Mouse (Mus musculus) ES-E14 (cell line): ENCODE measurements around the gene Igfbp6. TPM values are rescaled to one million over a fixed set of nuclear protein-coding genes. Genes with fewer than 3 reads are reported as not detected.

Experiments
- DNase-seq: peaks from one replicate; pipeline ENCODE4 v3.0.0-alpha.2; 2013; ENCODE audit warnings: low read depth, low spot score
- H3K27ac ChIP-seq: 2 replicates; pipeline ENCODE4 v1.5.1; 2012; ENCODE audit warnings: low read depth, mild to moderate bottlenecking, low read length, moderate library complexity, mixed read lengths; ENCODE audit not compliant: poor library complexity, insufficient read depth, severe bottlenecking
- H3K36me3 ChIP-seq: 2 replicates; pipeline ENCODE4 v1.6.1; 2012; ENCODE audit warnings: mild to moderate bottlenecking, low read length, moderate library complexity, mixed read lengths; ENCODE audit not compliant: control insufficient read depth, poor library complexity, insufficient read depth, severe bottlenecking
- H3K4me1 ChIP-seq, 2 experiments: fragments of 150-350 bp in 1 of 2; sonication (generic) in 1 of 2; 2 replicates each; pipeline ENCODE4 v1.6.1; 2012; ENCODE audit warnings: low read length in 2 of 2, mild to moderate bottlenecking in 1 of 2, mixed read lengths in 1 of 2; ENCODE audit not compliant: control insufficient read depth in 2 of 2, insufficient read depth in 2 of 2, poor library complexity in 1 of 2
- H3K4me3 ChIP-seq, 2 experiments: fragments of 150-350 bp in 1 of 2; sonication (generic) in 1 of 2; 2 replicates each; pipeline ENCODE4 v1.5.1; 2012; ENCODE audit warnings: low read length in 2 of 2, low read depth in 1 of 2, mild to moderate bottlenecking in 1 of 2, mixed read lengths in 1 of 2; ENCODE audit not compliant: insufficient read depth in 1 of 2, poor library complexity in 1 of 2, severe bottlenecking in 1 of 2
- H3K9ac ChIP-seq: 2 replicates; pipeline ENCODE4 v1.6.1; 2012; ENCODE audit warnings: low read depth, mild to moderate bottlenecking, low read length, mixed read lengths; ENCODE audit not compliant: poor library complexity, insufficient read depth, severe bottlenecking
- H3K9me3 ChIP-seq: fragments of 150-350 bp; sonication (generic); 2 replicates; pipeline ENCODE4 v1.6.1; 2012; ENCODE audit warnings: low read depth, mild to moderate bottlenecking, low read length; ENCODE audit not compliant: control insufficient read depth, insufficient read depth
- CHD2 ChIP-seq: IDR thresholded peaks from 2 replicates; pipeline ENCODE4 v1.6.1; 2014; ENCODE audit warnings: mild to moderate bottlenecking, low read depth, low read length, inconsistent platforms
- HCFC1 ChIP-seq: IDR thresholded peaks from 2 replicates; pipeline ENCODE4 v1.6.1; 2012; ENCODE audit warnings: low read length, inconsistent platforms, borderline replicate concordance; ENCODE audit not compliant: insufficient read depth
- MAFK ChIP-seq: IDR thresholded peaks from 2 replicates; pipeline ENCODE4 v1.6.1; 2014; ENCODE audit warnings: mild to moderate bottlenecking, low read depth, low read length, inconsistent platforms; ENCODE audit not compliant: insufficient read depth
- ZC3H11A ChIP-seq: IDR thresholded peaks from 2 replicates; pipeline ENCODE4 v1.6.1; 2012; ENCODE audit warnings: low read depth, mild to moderate bottlenecking, inconsistent platforms, low read length, borderline replicate concordance
- ZNF384 ChIP-seq: IDR thresholded peaks from 2 replicates; pipeline ENCODE4 v1.6.1; 2012; ENCODE audit warnings: low read depth, low read length, inconsistent platforms
- in situ Hi-C, 2 experiments: fragments of 600-800 bp; cut with MboI; formaldehyde crosslinking; loops; one replicate each; pipeline ENCODE4 v1.15.1; 2025; ENCODE audit warnings: low sequenced_read_pairs in 2 of 2, inconsistent platforms in 1 of 2; ENCODE audit not compliant: unreplicated experiment in 2 of 2
- total RNA-seq: library from RNA; depleted of rRNA; stranded (reverse); fragments of 300-350 nt; gene quantifications from 2 replicates; pipeline ENCODE4 v1.2.3, GENCODE M21; 2012

Igfbp6 gene
- total RNA-seq, 1 experiment: 7.5 TPM

DNA sequence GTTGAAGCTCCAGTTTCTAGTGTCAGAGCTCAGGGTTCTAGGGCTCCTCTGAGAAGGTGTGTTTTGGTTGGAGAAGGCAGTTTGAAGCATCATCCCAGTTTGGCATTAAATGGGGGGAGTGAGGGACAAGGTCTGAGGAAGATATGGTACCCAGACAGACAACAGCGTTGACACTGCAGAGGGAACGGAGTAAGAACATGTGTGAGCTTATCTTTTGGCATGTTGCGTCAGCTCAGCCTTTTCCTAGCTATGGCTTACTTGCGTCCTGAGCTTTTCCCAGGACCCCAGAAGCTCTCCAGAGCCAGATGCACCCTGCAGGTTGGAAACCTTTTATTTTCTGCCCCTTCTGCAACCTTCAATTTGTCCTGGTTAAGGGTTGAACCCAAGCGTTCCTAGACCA, 1.9 kb downstream of the Igfbp6 start:
- in situ Hi-C loops: no loop called here
- H3K27ac ChIP-seq: no peak overlapping the region
- peaks cover 0 to 5% of the 10 kb centered on the region in 2 experiments; a peak in 1 of 4 replicates for H3K4me1 ChIP-seq
- no peak for DNase-seq
- no peak overlapping the region for H3K4me3 ChIP-seq
- no peak overlapping the region for H3K9ac ChIP-seq
- no peaks in the 10 kb centered on the region for H3K9me3 ChIP-seq
- H3K36me3 ChIP-seq: no peaks in the 10 kb centered on the region
- no peak for TF ChIP-seq ZC3H11A
- TF ChIP-seq HCFC1: no peak
- peak; percentile 20; the same call in 1 of the 2 replicates for TF ChIP-seq ZNF384
- TF ChIP-seq MAFK: no peak
- no peak for TF ChIP-seq CHD2

DNA sequence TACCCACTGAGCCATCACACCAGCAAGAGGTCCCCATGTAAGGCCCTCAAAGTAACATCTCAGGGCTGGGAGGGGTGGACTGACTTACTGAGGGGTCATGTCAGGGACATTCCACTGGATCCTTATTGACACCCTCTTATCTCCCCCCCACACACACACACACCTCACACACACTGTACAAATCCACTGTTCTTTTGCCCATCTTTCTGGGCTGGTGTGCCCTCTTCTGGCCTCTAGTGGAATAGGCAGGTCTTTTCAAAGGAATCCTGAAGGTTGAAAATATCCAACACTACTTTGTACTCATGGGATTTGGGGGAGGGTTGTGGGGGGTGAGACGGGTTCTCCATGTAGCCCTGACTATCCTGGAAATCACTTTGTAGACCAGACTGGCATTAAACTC, 2.7 kb downstream of the Igfbp6 start:
- Histone ChIP-seq H3K9me3 (no peaks in the 10 kb centered on the region), H3K4me1 (peaks cover 0 to 6% of the 10 kb centered on the region in 2 experiments; a peak in 1 of 4 replicates), H3K4me3 (no peak overlapping the region), H3K36me3 (no peaks in the 10 kb centered on the region), H3K9ac (no peak overlapping the region), H3K27ac (no peak overlapping the region)
- DNase-seq: peak; percentile 35
- TF ChIP-seq ZNF384 (no peak), CHD2 (no peak), ZC3H11A (no peak), MAFK (no peak), HCFC1 (no peak)
- in situ Hi-C loops: no loop called here

DNA sequence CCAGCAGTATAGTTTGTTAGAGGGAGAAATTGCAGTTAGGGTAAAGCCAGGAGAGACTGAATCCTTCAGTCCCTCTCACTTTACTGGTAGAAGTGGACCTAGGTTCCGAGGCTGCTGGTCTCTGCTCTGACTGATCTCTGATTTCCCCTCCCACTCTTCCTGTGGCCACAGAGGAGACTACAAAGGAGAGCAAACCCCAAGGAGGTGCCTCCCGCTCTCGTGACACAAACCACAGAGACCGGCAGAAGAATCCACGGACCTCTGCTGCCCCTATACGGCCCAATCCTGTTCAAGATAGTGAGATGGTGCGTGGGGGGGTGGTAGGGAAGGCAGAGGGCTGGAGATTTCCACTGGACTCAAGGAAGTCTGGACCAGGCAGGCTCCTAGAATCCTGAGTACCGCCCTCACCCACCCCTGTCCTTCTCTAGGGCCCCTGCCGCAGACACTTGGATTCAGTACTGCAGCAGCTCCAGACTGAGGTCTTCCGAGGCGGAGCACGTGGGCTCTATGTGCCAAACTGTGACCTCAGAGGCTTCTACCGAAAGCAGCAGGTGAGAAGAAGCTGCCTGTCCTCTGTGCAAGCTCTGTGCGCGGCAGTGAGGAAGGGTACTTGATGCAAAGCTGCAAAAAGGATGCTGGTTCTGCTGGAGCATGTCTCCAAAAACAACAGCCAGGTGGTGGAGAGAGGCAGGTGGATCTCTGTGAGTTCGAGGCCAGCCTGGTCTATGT, 3.7 kb downstream of the Igfbp6 start:
- DNase-seq: no peak
- no peak overlapping the region for H3K4me3 ChIP-seq
- no peak for TF ChIP-seq ZNF384
- TF ChIP-seq HCFC1: no peak
- TF ChIP-seq ZC3H11A: no peak
- TF ChIP-seq CHD2: no peak
- no peak for TF ChIP-seq MAFK
- no peak overlapping the region for H3K9ac ChIP-seq
- H3K36me3 ChIP-seq: no peaks in the 10 kb centered on the region
- no peaks in the 10 kb centered on the region for H3K9me3 ChIP-seq
- no peak overlapping the region for H3K27ac ChIP-seq
- in situ Hi-C loops: no loop called here
- peaks cover 0 to 8% of the 10 kb centered on the region in 2 experiments; a peak in 1 of 4 replicates for H3K4me1 ChIP-seq

DNA sequence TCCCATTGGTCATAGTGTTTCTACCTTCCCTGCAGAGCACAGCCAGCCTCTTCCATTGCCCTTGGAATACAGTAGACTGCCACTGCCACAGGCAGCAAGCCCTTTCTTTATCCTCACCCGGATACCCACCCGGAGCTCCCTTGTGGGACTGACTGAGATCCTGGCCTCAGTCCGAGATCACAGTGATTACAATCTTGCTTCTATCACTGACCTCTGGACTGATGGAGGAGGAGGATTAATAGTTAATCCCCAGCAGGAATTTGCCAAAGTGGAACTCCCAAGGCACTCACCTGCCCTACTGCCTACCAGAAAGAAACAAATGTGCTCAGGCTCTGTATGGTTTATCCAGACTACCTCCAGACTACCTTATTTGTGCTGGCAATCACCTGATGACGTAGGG, 5.4 kb downstream of the Igfbp6 start:
- Histone ChIP-seq H3K4me3 (no peak overlapping the region), H3K27ac (no peak overlapping the region), H3K9me3 (no peaks in the 10 kb centered on the region), H3K4me1 (peaks cover 0 to 6% of the 10 kb centered on the region in 2 experiments; a peak in 1 of 4 replicates), H3K9ac (no peak overlapping the region), H3K36me3 (no peaks in the 10 kb centered on the region)
- DNase-seq: no peak
- TF ChIP-seq CHD2 (no peak), MAFK (no peak), ZC3H11A (no peak), HCFC1 (no peak), ZNF384 (no peak)
- in situ Hi-C loops: no loop called here
